In genomic region chrX:165362798-165363197, GRCm38 (mm10) we compare ENCODE assay signal across 12 mouse cellular contexts. TPM values are rescaled to one million over a fixed set of nuclear protein-coding genes. Genes with fewer than 3 reads are reported as not detected.
DNase-seq lines count a peak whose midpoint lies in the region; ATAC-seq and TF ChIP-seq lines count a peak whose summit lies in the region.
"Had no signal": no experiment of that assay in that cellular context is flagged by ENCODE, and none has a peak within 500 bp of the region (broad histone marks: within the 10 kb centered on the region; RNA-seq: fewer than 3 reads in every experiment).

No protein-coding gene starts in this region.

- H3K27ac ChIP-seq in forebrain, embryonic 13.5 days = no peak overlapping the region
- no peak overlapping the region for H3K27ac ChIP-seq in forebrain, embryonic 11.5 days (ENCODE audit: low read depth, low read length)
- H3K27ac ChIP-seq in midbrain, postnatal 0 days (ENCODE audit: low read depth, low read length) = no peak overlapping the region
- H3K27ac ChIP-seq in midbrain, embryonic 10.5 days (replicated peaks) = no peak overlapping the region
- H3K27ac ChIP-seq in forebrain, embryonic 16.5 days (ENCODE audit: low read length) = no peak overlapping the region
- H3K27ac ChIP-seq: heart, embryonic 13.5 days; liver, embryonic 15.5 days had no signal

- no peaks in the 10 kb centered on the region for H3K27me3 ChIP-seq in forebrain, embryonic 13.5 days
- no peaks in the 10 kb centered on the region for H3K27me3 ChIP-seq in forebrain, embryonic 11.5 days (ENCODE audit: control insufficient read depth, insufficient read depth, low read length)
- no peaks in the 10 kb centered on the region for H3K27me3 ChIP-seq in midbrain, postnatal 0 days (ENCODE audit: insufficient read depth, low read length)
- peaks cover 5% of the 10 kb centered on the region; the same call in 1 of the 2 replicates for H3K27me3 ChIP-seq in midbrain, embryonic 10.5 days (ENCODE audit: low read depth, poor library complexity, severe bottlenecking)
- no peaks in the 10 kb centered on the region for H3K27me3 ChIP-seq in forebrain, embryonic 16.5 days (replicated peaks; ENCODE audit: control insufficient read depth, insufficient read depth, low read length)
- H3K27me3 ChIP-seq: heart, embryonic 13.5 days; liver, embryonic 15.5 days had no signal

- H3K9ac ChIP-seq in forebrain, embryonic 13.5 days = no peak overlapping the region
- H3K9ac ChIP-seq in forebrain, embryonic 11.5 days (ENCODE audit: low read length) = no peak overlapping the region
- no peak overlapping the region for H3K9ac ChIP-seq in midbrain, postnatal 0 days (replicated peaks; ENCODE audit: low read length, poor library complexity, severe bottlenecking)
- no peak overlapping the region for H3K9ac ChIP-seq in forebrain, embryonic 16.5 days (replicated peaks; ENCODE audit: low read depth, low read length)
- H3K9ac ChIP-seq: heart, embryonic 13.5 days; liver, embryonic 15.5 days had no signal

- no peak overlapping the region for H3K4me3 ChIP-seq in forebrain, embryonic 13.5 days
- H3K4me3 ChIP-seq in forebrain, embryonic 11.5 days (ENCODE audit: low read depth, low read length) = no peak overlapping the region
- no peak overlapping the region for H3K4me3 ChIP-seq in midbrain, postnatal 0 days (ENCODE audit: low read depth, low read length)
- H3K4me3 ChIP-seq in midbrain, embryonic 10.5 days = no peak overlapping the region
- H3K4me3 ChIP-seq in forebrain, embryonic 16.5 days (replicated peaks; ENCODE audit: low read length) = no peak overlapping the region
- H3K4me3 ChIP-seq: heart, embryonic 13.5 days; liver, embryonic 15.5 days had no signal

- intact Hi-C loops in left cerebral cortex, postnatal 14 days (cut with DNase I) = no loop called here

- H3K4me2 ChIP-seq in forebrain, embryonic 13.5 days = no peak overlapping the region
- no peak overlapping the region for H3K4me2 ChIP-seq in forebrain, embryonic 11.5 days (ENCODE audit: low read depth, low read length, severe bottlenecking)
- no peak overlapping the region for H3K4me2 ChIP-seq in midbrain, postnatal 0 days (ENCODE audit: low read depth, low read length, poor library complexity, severe bottlenecking)
- no peak overlapping the region for H3K4me2 ChIP-seq in forebrain, embryonic 16.5 days (ENCODE audit: low read length)
- H3K4me2 ChIP-seq: heart, embryonic 13.5 days; liver, embryonic 15.5 days had no signal

- no peaks in the 10 kb centered on the region for H3K36me3 ChIP-seq in forebrain, embryonic 13.5 days (ENCODE audit: poor library complexity, severe bottlenecking)
- H3K36me3 ChIP-seq in forebrain, embryonic 11.5 days (ENCODE audit: control insufficient read depth, insufficient read depth, low read length) = no peaks in the 10 kb centered on the region
- H3K36me3 ChIP-seq in midbrain, postnatal 0 days (ENCODE audit: insufficient read depth, low read length) = no peaks in the 10 kb centered on the region
- no peaks in the 10 kb centered on the region for H3K36me3 ChIP-seq in midbrain, embryonic 10.5 days
- H3K36me3 ChIP-seq in forebrain, embryonic 16.5 days (ENCODE audit: control insufficient read depth, insufficient read depth) = no peaks in the 10 kb centered on the region
- H3K36me3 ChIP-seq: heart, embryonic 13.5 days; liver, embryonic 15.5 days had no signal

- peak; percentile 75 for ATAC-seq in forebrain, embryonic 13.5 days
- ATAC-seq in forebrain, embryonic 11.5 days (replicated peaks; ENCODE audit: low FRiP score) = no peak
- no peak for ATAC-seq in midbrain, postnatal 0 days (ENCODE audit: low FRiP score)
- ATAC-seq in forebrain, embryonic 16.5 days = peak; percentile 77
- ATAC-seq in granulocyte monocyte progenitor cell, adult 5-6 weeks (replicated peaks; ENCODE audit: poor library complexity, severe bottlenecking) = no peak

- DNase-seq in forebrain, embryonic 11.5 days (ENCODE audit: low spot score) = no peak
- DNase-seq in midbrain, postnatal 0 days (ENCODE audit: low spot score) = peak; percentile 35
- no peak for DNase-seq in midbrain, embryonic 10.5 days (ENCODE audit: low spot score)
- DNase-seq in left cerebral cortex, postnatal 14 days (ENCODE audit: low spot score in 2 of 2) = peak; percentile 6 to 30
- DNase-seq in embryo, embryonic 9.5 days (ENCODE audit: extremely low spot score) = no peak

- no peak for TF ChIP-seq CTCF in midbrain, postnatal 0 days (IDR thresholded peaks at IDR 0.05)

- WGBS in forebrain, embryonic 13.5 days = 52% methylated on average over 1 of the region's 1 CpGs
- WGBS in forebrain, embryonic 11.5 days = 87% methylated on average over 1 of the region's 1 CpGs
- 58% methylated on average over 1 of the region's 1 CpGs for WGBS in midbrain, postnatal 0 days
- 92% methylated on average over 1 of the region's 1 CpGs for WGBS in midbrain, embryonic 10.5 days
- 32% methylated on average over 1 of the region's 1 CpGs for WGBS in forebrain, embryonic 16.5 days

- no peaks in the 10 kb centered on the region for H3K9me3 ChIP-seq in forebrain, embryonic 13.5 days (replicated peaks)
- H3K9me3 ChIP-seq in forebrain, embryonic 11.5 days (ENCODE audit: control insufficient read depth, low read length) = no peaks in the 10 kb centered on the region
- H3K9me3 ChIP-seq in midbrain, postnatal 0 days (ENCODE audit: low read length) = no peaks in the 10 kb centered on the region
- no peaks in the 10 kb centered on the region for H3K9me3 ChIP-seq in midbrain, embryonic 10.5 days (replicated peaks)
- no peaks in the 10 kb centered on the region for H3K9me3 ChIP-seq in forebrain, embryonic 16.5 days (ENCODE audit: control insufficient read depth, low read length)
- H3K9me3 ChIP-seq: heart, embryonic 13.5 days; liver, embryonic 15.5 days had no signal

- no peaks in the 10 kb centered on the region for H3K4me1 ChIP-seq in forebrain, embryonic 13.5 days
- H3K4me1 ChIP-seq in forebrain, embryonic 11.5 days (replicated peaks; ENCODE audit: control insufficient read depth, insufficient read depth, low read length) = no peaks in the 10 kb centered on the region
- H3K4me1 ChIP-seq in midbrain, postnatal 0 days (ENCODE audit: insufficient read depth, low read length) = no peaks in the 10 kb centered on the region
- H3K4me1 ChIP-seq in midbrain, embryonic 10.5 days = no peaks in the 10 kb centered on the region
- H3K4me1 ChIP-seq in forebrain, embryonic 16.5 days (replicated peaks; ENCODE audit: control insufficient read depth, insufficient read depth, low read length) = no peaks in the 10 kb centered on the region
- H3K4me1 ChIP-seq: heart, embryonic 13.5 days; liver, embryonic 15.5 days had no signal

RNA-seq across cellular contexts. Expression of gene Glra2, which starts 35.6 kb away (rescaled TPM):
- polyA plus RNA-seq in forebrain, embryonic 13.5 days (2015; fragmentation: Nextera tagmentation; extraction: Ambion mirVana) = 12.7 and 15.5 TPM in 2 replicates
- 0.08 and 0.29 TPM in 2 replicates for polyA plus RNA-seq in forebrain, embryonic 11.5 days (2014; fragmentation: Nextera tagmentation; extraction: Ambion mirVana)
- total RNA-seq in midbrain, postnatal 0 days (2014; rRNA removed) = 92.1 and 93.0 TPM in 2 replicates
- 47.3 and 56.5 TPM in 2 replicates for polyA plus RNA-seq in midbrain, postnatal 0 days (2015; fragmentation: Nextera tagmentation; extraction: Ambion mirVana)
- polyA plus RNA-seq in midbrain, embryonic 10.5 days (2016; fragmentation: Nextera tagmentation; extraction: Ambion mirVana) = 0.06 and 0.37 TPM in 2 replicates
- polyA plus RNA-seq in forebrain, embryonic 16.5 days (2015; fragmentation: Nextera tagmentation; extraction: Ambion mirVana) = 39.2 and 47.2 TPM in 2 replicates
- 10 to 100 TPM; 19.3 to 23.9 TPM for total RNA-seq in left cerebral cortex, postnatal 14 days (2021)
- not detected in 2 replicates for total RNA-seq in granulocyte monocyte progenitor cell, adult 5-6 weeks (2014; fragmentation: Nextera tagmentation)
- not detected in 2 replicates for total RNA-seq in granulocyte monocyte progenitor cell, adult 5-6 weeks (2017)
- polyA plus RNA-seq: C2C12; heart, embryonic 13.5 days; liver, embryonic 15.5 days; spleen, adult 2 months had no signal

Comparison
In these comparisons a context has a peak if more than half of its experiments do, and no peak if none do; other contexts are left out.
1. ATAC-seq: peak in forebrain, embryonic 13.5 days (single experiment) and forebrain, embryonic 16.5 days (single experiment); none in forebrain, embryonic 11.5 days (single experiment), midbrain, postnatal 0 days (single experiment) and granulocyte monocyte progenitor cell, adult 5-6 weeks (single experiment).
2. DNase-seq: peak in midbrain, postnatal 0 days (single experiment) and left cerebral cortex, postnatal 14 days (2 of 2); none in forebrain, embryonic 11.5 days (single experiment), midbrain, embryonic 10.5 days (single experiment) and embryo, embryonic 9.5 days (single experiment).